Mouse (Mus musculus): Measurements from ENCODE around the gene Hspa13. TPM values are rescaled to one million over a fixed set of nuclear protein-coding genes. Genes with fewer than 3 reads are reported as not detected.

Hspa13 gene
- 18.4 TPM in 2 replicates for polyA plus RNA-seq (2015; fragmentation: Nextera tagmentation; extraction: Ambion mirVana)

DNA sequence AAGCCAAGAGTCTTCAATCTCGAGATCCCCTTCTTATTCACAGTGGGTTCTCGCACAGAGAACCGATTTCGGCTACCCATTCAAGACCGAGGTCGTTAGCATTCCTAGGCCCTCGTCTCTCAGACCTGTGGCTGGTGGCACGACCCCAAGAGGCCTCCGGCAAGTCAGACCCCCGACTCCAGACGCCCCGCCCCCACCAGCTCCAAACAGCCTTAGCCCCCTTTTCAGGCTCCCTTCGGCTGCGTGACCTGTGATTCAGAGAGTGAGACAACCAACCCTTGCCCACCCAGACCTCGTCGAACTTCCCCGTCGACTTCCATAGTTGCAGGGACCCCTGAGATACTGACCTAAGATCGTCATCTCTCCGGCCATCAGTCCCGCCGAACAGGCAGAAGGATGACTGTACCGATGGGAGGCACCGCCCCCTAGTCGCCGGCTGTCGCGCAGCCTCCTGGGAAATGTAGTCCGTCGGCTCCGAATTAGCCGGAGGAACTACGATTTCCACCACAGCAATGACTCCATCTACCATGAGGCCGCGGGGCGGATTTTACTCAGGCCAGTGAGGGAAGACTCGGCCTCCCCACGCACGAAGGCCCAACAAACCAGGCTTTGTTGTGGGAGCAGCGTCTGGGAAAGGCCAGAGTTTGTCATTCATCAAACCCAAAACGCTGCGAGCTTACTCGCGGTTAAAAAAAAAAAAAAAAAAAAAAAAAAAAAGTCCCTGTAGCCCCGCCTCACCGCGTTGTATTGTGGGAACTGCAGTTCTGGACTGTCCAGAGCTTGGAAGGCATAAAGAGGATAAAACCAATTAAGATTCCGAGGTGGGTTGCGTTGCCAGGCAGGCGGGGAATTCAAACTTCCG lies at the start of gene Hspa13:
Gene Hspa13, minus strand, starts transcription at position 717 of the 862 bp plus-strand sequence.
- no peaks in the 10 kb centered on the region for H3K9me3 ChIP-seq (ENCODE audit: low read length)
- H3K4me3 ChIP-seq (ENCODE audit: low read depth, low read length): peak within 1 kb of the TSS; percentile 80
- no peaks in the 10 kb centered on the region for H3K36me3 ChIP-seq (ENCODE audit: insufficient read depth, low read length)
- H3K9ac ChIP-seq (replicated peaks; ENCODE audit: low read depth): peak within 1 kb of the TSS; percentile 35
- H3K4me1 ChIP-seq (ENCODE audit: insufficient read depth, low read depth, low read length): peaks cover 7% of the 10 kb centered on the region; the same call in 1 of the 2 replicates
- peak; percentile 99 for DNase-seq (ENCODE audit: low spot score)
- under 1% methylated on average over 51 of the region's 51 CpGs for WGBS
- TF ChIP-seq EP300 (IDR thresholded peaks at IDR 0.05): no peak; the same call in 1 of the 2 replicates
- TF ChIP-seq CTCF (IDR thresholded peaks at IDR 0.05): peak; percentile 39
- H3K27me3 ChIP-seq (replicated peaks; ENCODE audit: insufficient read depth, low read length): no peaks in the 10 kb centered on the region
- ATAC-seq: peak; percentile 99
- peak within 1 kb of the TSS; percentile 77 for H3K4me2 ChIP-seq (replicated peaks; ENCODE audit: low read depth, low read length)
- H3K27ac ChIP-seq (ENCODE audit: low read length): peak within 1 kb of the TSS; percentile 48

DNA sequence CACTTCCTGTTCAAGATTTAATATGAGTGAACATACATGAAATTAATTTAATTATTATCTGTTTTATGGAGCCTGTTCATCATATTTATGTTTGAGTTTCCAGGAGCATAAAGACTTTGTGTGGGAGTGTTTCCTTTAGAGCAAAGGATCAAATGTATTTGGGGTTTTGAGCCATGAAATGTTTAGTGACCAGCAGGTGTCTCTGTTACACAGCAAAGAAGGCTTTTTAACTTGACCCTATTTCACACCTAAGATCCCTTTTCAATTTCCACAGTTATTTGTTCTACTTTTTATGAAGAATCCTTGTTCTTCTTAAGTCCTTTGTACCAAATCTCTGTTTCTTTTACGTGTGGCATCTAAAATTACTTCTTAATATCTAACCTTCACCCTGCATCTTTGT lies 12.4 kb upstream of the Hspa13 start:
- Histone ChIP-seq H3K4me3 (ENCODE audit: low read depth, low read length) (no peak overlapping the region), H3K27ac (ENCODE audit: low read length) (no peak overlapping the region), H3K36me3 (ENCODE audit: insufficient read depth, low read length) (no peaks in the 10 kb centered on the region), H3K27me3 (replicated peaks; ENCODE audit: insufficient read depth, low read length) (no peaks in the 10 kb centered on the region), H3K9me3 (ENCODE audit: low read length) (no peaks in the 10 kb centered on the region), H3K4me2 (replicated peaks; ENCODE audit: low read depth, low read length) (no peak overlapping the region), H3K4me1 (ENCODE audit: insufficient read depth, low read depth, low read length) (no peaks in the 10 kb centered on the region), H3K9ac (replicated peaks; ENCODE audit: low read depth) (no peak overlapping the region)
- 29% methylated on average over 1 of the region's 1 CpGs for WGBS
- peak; percentile 69 for DNase-seq (ENCODE audit: low spot score)
- no peak for ATAC-seq
- no peak for TF ChIP-seq EP300 (IDR thresholded peaks at IDR 0.05)
- TF ChIP-seq CTCF (IDR thresholded peaks at IDR 0.05): peak; percentile 68

DNA sequence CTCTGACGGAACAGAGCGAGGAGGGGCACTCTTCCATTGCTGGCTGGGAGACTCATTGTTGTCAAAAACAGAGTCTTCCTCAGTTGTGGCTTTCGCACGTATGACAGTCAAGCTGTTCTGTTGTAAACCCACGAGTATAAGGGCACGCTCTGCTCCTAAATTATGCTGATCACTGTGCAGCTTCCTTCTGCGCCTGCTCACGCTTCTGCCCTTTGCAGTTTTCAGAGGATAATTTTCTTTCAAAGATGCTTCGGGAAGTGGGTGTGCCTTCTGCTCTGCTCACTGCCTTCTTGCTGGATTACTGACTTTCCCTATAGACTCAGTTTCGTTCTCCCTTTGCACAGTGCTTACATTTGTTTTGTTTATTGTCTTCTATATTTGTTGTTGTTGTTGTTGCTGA lies 6.3 kb upstream of the Hspa13 start:
- Histone ChIP-seq H3K36me3 (ENCODE audit: insufficient read depth, low read length) (no peaks in the 10 kb centered on the region), H3K4me1 (ENCODE audit: insufficient read depth, low read depth, low read length) (no peaks in the 10 kb centered on the region), H3K4me2 (replicated peaks; ENCODE audit: low read depth, low read length) (no peak overlapping the region), H3K4me3 (ENCODE audit: low read depth, low read length) (no peak overlapping the region), H3K27me3 (replicated peaks; ENCODE audit: insufficient read depth, low read length) (no peaks in the 10 kb centered on the region), H3K9me3 (ENCODE audit: low read length) (no peaks in the 10 kb centered on the region), H3K9ac (replicated peaks; ENCODE audit: low read depth) (no peak overlapping the region), H3K27ac (ENCODE audit: low read length) (no peak overlapping the region)
- 89% methylated on average over 10 of the region's 10 CpGs for WGBS
- no peak for TF ChIP-seq EP300 (IDR thresholded peaks at IDR 0.05)
- no peak for TF ChIP-seq CTCF (IDR thresholded peaks at IDR 0.05)
- DNase-seq (ENCODE audit: low spot score) (no peak), ATAC-seq (no peak)

DNA sequence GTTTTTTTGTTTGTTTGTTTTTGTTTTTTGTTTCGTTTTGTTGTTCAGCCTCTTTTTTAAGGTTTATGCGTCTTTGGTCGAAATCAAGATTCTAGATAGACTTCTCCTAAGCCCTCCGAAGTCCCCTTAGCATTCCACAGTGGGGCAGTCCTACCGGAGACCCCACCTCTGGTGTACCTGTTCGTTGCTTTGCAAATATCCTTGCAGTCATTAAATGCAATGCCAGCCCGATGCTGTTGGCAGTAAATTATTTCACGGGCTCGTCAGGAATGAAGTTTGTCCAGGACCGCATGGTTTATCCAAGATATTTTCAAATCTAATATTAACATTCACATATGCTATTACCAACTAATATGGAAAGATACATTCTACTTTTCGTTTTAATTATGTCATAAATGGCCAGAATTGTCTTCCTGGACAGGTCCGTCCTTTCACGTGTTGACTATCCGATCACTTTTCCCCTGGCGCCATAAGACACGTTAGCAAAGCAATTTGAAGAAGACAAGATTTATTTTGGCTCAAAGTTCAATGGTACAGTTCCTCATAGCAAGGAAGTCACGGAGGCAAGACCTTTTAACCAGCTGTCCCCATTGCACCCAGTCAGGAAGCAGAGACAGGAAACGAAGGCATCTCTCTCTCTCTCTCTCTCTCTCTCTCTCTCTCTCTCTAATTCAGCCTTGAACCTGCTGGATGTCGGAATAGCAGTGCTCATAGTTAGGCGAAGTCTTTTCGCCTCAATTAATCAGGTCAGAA lies 522 bp upstream of the Hspa13 start:
- Histone ChIP-seq H3K4me3 (ENCODE audit: low read depth, low read length) (peak overlapping the region; percentile 80), H3K36me3 (ENCODE audit: insufficient read depth, low read length) (no peaks in the 10 kb centered on the region), H3K4me1 (ENCODE audit: insufficient read depth, low read depth, low read length) (peaks cover 7% of the 10 kb centered on the region; the same call in 1 of the 2 replicates), H3K9me3 (ENCODE audit: low read length) (no peaks in the 10 kb centered on the region), H3K27ac (ENCODE audit: low read length) (peak overlapping the region; percentile 48), H3K4me2 (replicated peaks; ENCODE audit: low read depth, low read length) (peak overlapping the region; percentile 77), H3K27me3 (replicated peaks; ENCODE audit: insufficient read depth, low read length) (no peaks in the 10 kb centered on the region), H3K9ac (replicated peaks; ENCODE audit: low read depth) (0 out of 2 replicates have a peak overlapping the region, but pooled peaks have one; percentile 23)
- DNase-seq (ENCODE audit: low spot score) (peak; percentile 41), ATAC-seq (peak; percentile 39)
- 12% methylated on average over 21 of the region's 21 CpGs for WGBS
- TF ChIP-seq CTCF (IDR thresholded peaks at IDR 0.05) (no peak), EP300 (IDR thresholded peaks at IDR 0.05) (no peak)

DNA sequence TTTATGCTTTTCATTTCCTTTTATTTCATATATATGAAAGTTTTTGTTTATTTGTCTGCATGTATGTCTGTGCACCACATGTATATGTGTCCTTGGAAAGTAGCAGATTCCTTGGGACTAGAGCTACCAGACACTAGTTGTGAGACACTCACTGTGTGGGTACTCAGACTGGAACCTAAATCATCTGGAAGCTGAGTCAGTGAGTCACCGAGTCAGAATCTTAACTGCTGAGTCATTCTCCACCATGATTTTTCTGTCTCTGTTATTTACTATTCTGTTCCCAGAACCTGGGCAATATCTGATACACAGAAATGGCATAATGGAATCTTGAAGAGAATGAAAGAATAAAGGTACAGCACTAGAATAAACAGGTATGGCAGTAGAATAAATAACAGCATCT lies 14.0 kb downstream of the Hspa13 start:
- H3K4me1 ChIP-seq (ENCODE audit: insufficient read depth, low read depth, low read length): no peaks in the 10 kb centered on the region
- 58% methylated on average over 1 of the region's 1 CpGs for WGBS
- TF ChIP-seq CTCF (IDR thresholded peaks at IDR 0.05): no peak
- no peak for TF ChIP-seq EP300 (IDR thresholded peaks at IDR 0.05)
- H3K4me3 ChIP-seq (ENCODE audit: low read depth, low read length): no peak overlapping the region
- H3K9me3 ChIP-seq (ENCODE audit: low read length): no peaks in the 10 kb centered on the region
- no peak overlapping the region for H3K27ac ChIP-seq (ENCODE audit: low read length)
- H3K9ac ChIP-seq (replicated peaks; ENCODE audit: low read depth): no peak overlapping the region
- no peak for DNase-seq (ENCODE audit: low spot score)
- H3K27me3 ChIP-seq (replicated peaks; ENCODE audit: insufficient read depth, low read length): no peaks in the 10 kb centered on the region
- no peak overlapping the region for H3K4me2 ChIP-seq (replicated peaks; ENCODE audit: low read depth, low read length)
- no peak for ATAC-seq
- no peaks in the 10 kb centered on the region; the same call in 1 of the 2 replicates for H3K36me3 ChIP-seq (ENCODE audit: insufficient read depth, low read length)

DNA sequence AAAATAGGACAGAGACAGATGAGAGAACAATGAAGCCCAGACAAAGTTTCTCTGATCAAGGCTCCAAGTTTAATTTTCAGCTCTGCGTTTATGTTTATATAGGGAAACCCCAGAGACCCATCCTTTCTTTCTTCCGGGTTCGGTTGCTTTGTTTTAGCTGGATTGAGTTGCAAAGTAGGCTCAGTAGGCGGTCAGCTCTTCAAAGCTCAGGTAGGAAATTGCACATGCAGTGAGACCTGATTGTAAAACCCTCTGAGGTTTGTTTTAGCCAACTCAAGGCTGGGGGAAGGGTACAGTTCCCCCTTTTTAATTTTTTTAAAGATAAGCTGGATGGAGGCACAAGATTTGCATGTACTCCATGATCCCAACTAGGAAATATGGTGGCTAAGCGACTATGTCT lies 16.8 kb downstream of the Hspa13 start:
- no peaks in the 10 kb centered on the region for H3K36me3 ChIP-seq (ENCODE audit: insufficient read depth, low read length)
- no peaks in the 10 kb centered on the region for H3K9me3 ChIP-seq (ENCODE audit: low read length)
- TF ChIP-seq EP300 (IDR thresholded peaks at IDR 0.05): no peak
- no peak for TF ChIP-seq CTCF (IDR thresholded peaks at IDR 0.05)
- H3K4me1 ChIP-seq (ENCODE audit: insufficient read depth, low read depth, low read length): no peaks in the 10 kb centered on the region
- H3K4me3 ChIP-seq (ENCODE audit: low read depth, low read length): no peak overlapping the region
- DNase-seq (ENCODE audit: low spot score): no peak
- H3K27ac ChIP-seq (ENCODE audit: low read length): no peak overlapping the region
- H3K9ac ChIP-seq (replicated peaks; ENCODE audit: low read depth): no peak overlapping the region
- ATAC-seq: no peak
- no peaks in the 10 kb centered on the region for H3K27me3 ChIP-seq (replicated peaks; ENCODE audit: insufficient read depth, low read length)
- WGBS: 48% methylated on average over 5 of the region's 5 CpGs
- no peak overlapping the region for H3K4me2 ChIP-seq (replicated peaks; ENCODE audit: low read depth, low read length)

All from lung, postnatal 0 days (tissue).